Mouse (Mus musculus) mouse embryonic stem cell (cell line): ENCODE measurements around the gene Zfp688.
"Not testable (repeated sequence)": the region's sequence is repeated elsewhere in the genome, so short reads cannot be mapped to it uniquely, and the experiment has no call there.

Experiments
- in situ Hi-C, 2 experiments: fragments of 300-500 bp; cut with MboI; formaldehyde crosslinking; loops; 1 replicate in 1 of 2; 3 replicates in 1 of 2; pipeline ENCODE4 v1.14.3; 2019 to 2020; ENCODE audit warnings: low sequenced_read_pairs in 2 of 2, low pct_unique_long_range_greater_than_20kb in 1 of 2, mixed read lengths in 1 of 2; ENCODE audit not compliant: unreplicated experiment in 1 of 2

Gene Zfp688

DNA sequence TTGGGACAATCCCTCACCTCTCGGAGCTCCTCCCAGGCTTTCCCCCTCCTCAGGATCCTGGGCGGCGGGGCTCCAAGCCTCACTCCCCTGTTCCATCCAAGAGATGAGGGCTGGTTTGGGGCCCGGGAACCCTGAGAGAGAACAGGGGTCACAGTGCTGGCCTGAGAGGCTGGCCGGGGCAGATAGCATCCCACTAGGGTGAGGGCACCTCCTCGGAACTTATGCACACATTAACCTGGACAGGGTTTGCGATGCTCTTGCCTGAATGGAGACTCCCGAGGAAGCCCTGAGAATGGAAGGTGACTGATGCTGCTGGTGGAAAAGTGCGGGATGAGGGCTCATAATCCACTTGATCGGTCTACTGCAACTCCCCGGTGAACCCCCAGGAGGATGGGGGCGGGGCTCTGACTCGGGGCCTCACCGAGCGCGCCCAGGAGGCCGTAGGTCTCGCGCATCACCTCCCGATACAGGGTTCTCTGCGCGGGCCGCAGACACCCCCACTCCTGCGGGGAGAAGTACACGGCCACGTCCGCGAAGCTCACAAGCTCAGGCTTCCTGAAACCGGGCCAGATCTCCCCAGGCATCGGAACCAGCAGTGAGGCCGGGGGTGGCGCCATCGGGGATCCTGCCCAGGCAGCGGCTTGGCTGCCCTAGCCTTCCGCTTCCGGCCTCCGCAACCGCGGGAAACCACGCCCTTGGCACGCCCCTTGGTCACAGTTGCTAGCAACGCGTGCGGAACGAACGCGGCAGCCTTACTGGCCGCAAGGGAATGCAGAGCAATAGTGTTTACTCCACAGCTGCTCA is at the start of gene Zfp688:
Gene Zfp688 (minus strand): TSS at position 681 of the 804 bp plus-strand sequence.
- in situ Hi-C loops = no loop called here

DNA sequence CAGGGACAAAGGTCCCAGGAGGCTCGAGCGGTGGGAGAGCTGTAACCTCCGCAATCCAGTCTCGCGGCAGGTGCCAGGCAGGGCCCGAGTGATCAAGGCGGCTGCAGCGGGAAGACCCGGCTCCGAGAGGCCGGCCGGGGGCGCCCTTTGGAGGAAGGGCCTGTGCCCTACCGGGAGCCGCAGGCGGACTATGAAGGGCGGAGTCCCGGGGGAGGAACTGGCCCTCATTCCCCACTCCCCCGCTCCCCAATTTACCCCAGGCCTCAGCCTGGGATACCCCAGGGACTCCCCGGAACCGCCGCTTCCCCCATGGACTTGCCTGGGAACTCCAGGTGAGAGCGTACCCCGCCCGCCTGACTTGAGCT is 49.8 kb upstream of the Zfp688 start:
- in situ Hi-C loops = no loop called here

DNA sequence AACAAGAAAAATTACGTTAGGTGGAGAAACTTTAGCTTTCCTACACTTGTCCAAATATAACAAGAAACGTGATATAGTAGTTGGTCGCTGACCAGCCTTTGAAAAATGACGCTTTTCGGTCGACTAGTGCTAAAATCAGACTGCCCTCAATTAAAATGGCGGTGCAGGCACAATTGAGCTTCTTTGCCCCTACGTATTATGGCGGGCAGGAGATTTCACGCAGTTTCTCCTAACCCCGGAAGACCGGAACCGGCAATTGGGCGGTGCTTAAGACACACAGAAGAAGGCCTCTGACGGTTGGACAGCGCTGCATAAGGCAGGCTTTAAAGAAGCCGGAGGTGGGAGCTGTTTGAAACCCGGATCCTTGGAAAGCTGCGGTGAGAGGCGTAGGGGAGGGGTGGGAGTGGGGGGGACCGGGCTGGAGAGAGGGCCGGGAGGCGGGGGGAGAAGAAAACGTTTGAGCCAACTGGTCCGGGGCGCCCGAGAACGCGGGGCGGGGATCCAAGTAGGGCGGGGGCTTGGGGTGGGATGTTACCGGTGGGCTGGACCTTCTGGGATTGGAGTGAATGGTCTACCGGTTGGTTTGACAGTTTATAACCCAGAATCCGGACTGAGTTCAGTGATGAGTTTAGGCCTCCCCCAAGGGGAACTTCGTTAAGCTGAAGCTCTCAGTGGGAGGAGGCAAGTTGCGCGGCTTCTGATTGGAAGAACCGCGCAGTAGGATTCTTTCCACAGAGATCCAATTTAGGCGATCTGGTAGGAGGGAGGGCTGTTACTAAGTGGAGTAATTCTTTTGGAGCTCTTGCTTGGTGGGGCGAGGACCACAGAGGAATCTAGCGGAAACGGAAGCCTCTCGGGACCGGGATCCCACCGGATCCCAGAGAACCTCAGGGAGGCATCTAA is 49.1 kb upstream of the Zfp688 start:
- in situ Hi-C loops = no loop called here

DNA sequence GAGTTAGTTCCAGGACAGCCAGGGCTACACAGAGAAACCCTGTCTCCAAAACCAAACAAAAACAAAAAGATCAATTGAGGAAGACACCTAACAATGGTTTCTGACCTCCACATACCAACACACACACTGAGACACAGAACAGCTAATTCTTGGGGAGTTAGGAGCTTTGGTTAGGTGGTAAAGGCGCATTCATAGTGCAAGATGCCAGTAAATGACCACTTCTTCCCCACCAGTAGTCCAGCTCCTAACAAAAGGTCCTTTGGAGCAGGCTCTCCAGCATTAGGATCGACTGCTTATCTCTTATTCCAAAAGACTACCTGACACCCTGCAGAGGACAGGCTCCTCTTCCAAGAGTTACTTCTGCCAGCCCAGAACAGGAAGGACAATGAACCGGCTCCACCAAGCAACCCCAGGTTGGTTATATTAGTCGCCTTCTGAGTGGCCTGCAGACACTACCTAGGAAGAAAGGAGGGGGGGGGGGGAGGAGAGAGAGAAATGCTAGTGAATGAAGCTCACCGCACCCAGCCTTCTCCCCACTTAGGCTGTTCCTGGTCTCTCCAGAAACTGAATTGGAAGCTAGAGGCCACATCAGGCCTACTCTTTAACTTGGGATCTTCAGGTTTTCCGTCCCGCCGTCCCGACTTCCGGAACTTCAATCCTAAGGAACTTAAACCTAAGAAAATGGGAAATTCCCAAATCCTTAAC is 48.3 kb upstream of the Zfp688 start:
- in situ Hi-C loops = no loop called here

DNA sequence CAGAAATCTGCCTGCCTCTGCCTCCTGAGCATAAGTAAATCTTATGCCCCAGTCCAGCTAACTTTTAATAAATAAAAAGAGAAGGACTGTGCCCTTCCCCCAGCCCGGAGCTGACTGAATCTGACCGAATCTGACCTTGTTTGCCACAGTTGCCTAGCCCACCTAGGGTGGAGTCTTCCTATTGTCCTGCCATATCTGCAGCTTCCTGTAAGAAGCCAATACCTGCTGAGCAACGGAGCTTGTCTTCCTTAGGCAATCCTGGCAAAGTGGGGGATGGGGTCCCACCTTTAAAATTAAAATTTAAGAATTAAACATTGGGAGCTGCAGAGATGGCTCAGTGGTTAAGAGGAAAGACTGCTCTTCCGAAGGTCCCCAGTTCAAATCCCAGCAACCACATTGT is 44.7 kb upstream of the Zfp688 start:
- in situ Hi-C loops = no loop called here

DNA sequence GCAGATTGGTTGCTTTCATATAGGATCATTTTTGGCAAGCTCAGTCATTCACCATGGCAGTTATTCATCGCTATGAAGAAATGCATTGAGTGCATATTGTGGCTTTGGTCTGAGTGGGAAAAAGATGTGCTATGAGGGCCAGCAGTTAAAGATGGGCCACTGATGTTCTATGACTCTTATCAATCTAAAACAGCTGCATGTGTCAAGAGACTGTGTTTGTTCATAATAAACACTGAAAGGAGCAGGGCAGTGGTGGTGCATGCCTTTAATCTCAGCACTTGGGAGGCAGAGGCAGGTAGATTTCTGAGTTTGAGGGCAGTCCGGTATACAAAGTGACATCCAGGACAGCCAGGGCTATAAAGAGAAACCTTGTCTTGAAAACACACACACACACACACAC is 43.8 kb upstream of the Zfp688 start:
- in situ Hi-C loops = not testable (repeated sequence)

DNA sequence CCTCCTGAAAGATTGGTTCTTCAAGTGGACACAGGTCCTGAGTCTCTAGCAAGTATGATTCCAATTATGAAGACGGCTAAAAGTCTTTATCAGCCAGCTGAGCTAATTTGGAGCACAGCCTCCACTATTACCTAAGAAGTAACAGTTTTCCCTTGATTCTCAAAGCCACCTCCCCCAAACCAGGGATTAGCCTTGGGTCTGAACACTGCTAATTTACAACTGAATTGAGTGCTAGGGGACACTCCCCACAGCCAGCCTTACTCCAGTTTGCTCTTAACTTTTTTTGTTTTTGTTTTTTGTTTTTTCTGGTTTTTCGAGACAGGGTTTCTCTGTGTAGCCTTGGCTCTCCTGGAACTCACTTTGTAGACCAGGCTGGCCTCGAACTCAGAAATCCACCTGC is 43.3 kb upstream of the Zfp688 start:
- in situ Hi-C loops = no loop called here

DNA sequence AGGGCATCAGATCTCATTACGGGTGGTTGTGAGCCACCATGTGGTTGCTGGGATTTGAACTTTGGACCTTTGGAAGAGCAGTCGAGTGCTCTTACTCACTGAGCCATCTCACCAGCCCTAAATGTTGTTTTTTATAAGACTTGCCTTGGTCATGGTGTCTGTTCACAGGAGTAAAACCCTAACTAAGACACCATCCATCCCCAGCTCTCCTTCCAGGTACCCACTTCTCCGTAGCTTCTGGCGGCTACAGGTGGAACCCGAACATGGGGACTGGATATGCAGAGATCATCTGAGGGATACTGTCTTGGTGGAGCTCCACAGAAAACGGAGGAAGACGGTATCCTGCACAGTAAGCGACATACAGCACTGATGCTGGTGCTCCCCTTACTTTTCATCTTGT is 37.4 kb upstream of the Zfp688 start, which contains the start of gene Prr14:
Gene Prr14 (plus strand): TSS at position 301 of the 400 bp plus-strand sequence.
- in situ Hi-C loops = not testable (repeated sequence)

DNA sequence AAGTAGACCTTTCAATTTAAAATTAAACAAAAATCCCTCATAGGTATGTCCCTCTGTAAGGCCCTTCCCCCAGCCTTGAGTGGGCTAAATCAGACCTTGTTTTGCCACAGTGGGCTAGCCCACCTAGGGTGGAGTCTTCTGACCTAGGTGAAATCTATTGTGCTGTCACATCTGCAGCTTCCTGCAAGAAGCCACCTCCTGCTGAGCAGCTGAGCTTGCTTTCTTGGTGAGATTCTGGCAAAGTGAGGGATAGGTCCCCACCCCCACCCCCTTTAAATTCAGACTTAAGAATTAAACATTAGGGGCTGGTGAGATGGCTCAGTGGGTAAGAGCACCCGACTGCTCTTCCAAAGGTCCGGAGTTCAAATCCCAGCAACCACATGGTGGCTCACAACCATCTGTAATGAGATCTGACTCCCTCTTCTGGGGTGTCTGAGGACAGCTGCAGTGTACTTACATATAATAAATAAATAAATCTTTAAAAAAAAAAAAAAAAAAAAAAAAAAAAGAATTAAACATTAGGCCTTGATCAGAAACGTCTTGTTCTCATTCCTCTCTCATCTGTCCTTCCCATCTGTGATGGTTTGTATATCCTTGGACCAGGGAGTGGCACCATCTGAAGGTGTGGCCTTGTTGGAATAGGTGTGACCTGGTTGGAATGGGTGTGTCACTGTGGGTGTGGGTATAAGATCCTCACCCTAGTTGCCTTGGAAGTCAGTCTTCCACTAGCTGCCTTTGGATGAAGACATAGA is 36.7 kb upstream of the Zfp688 start:
- in situ Hi-C loops = not testable (repeated sequence)

DNA sequence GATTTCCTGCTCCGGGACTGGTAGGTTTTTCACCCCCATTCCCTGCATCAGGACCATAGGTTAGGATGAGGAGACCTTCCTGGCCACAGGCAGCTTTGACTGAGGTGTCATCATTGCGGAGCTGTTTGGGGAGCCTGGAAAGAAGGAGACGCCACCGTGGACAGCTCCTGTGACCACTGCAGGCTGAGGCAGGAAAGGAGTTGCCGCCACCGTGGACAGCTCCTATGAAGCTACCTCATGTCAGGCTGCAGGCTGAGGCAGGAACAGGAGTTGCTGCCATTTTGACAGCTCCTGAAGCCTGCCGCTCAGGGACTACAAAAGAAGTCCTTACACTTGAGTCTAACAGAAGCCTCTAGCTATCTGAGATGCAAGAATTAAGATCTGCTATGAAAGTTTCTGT is 33.0 kb upstream of the Zfp688 start:
- in situ Hi-C loops = no loop called here

DNA sequence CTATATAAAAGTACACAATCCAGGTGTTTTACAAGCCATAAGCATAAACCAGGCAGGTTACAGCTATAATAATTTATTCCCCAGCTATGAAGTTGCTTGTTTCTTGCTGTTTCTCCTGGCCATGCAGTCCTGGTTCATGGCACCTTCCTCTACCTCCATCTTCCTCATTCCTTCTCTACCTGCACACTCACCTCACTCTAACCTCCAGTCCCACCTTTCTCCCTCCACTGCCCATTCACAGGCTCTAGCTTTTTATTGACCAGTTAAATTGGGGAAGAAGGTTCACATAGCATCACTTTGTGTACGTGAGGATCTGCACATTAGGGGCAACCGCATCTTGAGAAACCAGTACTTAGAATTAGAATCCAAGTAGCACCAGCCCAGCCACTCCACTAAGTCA is 31.2 kb upstream of the Zfp688 start:
- in situ Hi-C loops = no loop called here

DNA sequence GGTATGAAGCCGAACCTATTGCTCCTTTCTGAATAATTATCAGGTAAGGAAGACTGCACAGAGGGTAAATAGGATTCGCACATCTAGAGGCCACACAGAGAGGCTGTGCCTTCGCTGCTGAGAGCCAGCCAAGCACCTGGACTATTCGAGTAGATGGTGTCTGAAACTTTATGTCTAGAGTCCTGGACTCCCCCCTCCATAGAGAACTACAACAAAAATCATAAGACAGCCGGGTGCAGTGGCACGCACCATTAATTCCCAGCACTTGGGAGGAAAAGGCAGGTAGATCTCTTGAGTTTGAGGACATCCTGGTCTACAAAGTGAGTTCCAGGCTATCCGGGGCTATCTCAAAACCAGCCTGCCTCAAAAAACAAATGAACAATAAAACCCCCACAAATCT is 28.1 kb upstream of the Zfp688 start:
- in situ Hi-C loops = loop anchor here (5.0 to 10.0 kb wide), 2 partner anchors 42 to 55 kb away; no protein-coding TSS in a partner anchor

DNA sequence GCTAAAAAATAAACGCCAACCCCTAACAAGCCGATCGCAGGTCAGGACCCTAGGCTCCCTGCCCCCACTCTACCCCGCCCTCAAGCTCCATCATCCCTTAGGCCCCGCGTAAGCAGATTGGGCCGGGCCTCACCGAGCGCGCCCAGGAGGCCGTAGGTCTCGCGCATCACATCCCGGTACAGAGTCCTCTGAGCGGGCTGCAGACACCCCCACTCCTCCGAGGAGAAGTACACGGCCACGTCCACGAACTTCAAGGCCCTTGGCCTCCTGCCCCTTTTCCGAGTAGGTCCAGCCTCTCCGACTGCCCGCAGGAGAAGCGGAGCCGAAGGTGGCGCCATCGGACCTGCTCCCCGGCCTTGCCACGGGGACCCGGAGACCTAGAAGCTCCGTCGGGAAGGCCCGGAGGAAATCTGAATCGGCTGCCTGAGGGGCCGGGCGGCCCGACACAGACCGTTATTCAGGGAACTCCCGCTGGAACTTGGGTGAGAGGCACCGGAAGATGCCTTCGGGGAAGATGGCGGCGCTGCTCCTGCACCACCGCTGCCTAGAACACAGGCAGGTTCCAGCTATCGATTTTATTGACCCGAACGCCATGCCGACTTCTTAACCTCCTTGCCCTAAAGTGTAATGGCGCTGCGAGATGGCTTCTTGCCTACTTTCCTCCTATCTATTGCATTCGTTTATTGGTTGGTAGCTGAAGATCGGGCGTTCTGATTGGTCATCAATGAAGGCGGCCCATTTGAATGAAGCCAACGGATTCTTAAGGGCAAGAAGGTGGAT is 26.8 kb upstream of the Zfp688 start, which contains the start of gene Zfp689:
Gene Zfp689 (minus strand): TSS at position 638 of the 780 bp plus-strand sequence.
- in situ Hi-C loops = loop anchor here (5.0 to 10.0 kb wide), 2 partner anchors 44 to 56 kb away; no protein-coding TSS in a partner anchor

DNA sequence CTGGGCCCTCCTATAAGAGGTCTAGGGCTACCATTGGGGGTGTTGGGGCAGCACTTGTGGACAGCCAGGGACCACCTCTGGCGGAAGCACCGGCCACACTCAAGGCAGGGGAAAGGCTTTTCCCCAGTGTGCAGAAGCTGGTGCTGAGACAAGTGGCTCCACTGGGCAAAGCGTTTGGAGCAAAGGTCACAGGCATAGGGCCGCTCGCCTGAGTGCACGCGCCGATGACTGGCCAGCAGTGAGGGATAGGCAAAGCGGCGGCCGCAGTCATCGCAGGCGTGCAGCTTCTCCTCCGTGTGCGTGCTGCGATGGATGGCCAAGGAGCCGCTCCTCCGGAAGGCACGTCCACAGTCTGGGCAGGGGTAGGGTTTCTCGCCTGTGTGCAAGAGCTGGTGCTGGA is 22.1 kb upstream of the Zfp688 start:
- in situ Hi-C loops = loop anchor here in 1 of 2 experiments (10.0 kb wide), 1 partner anchor 61 kb away; no protein-coding TSS in a partner anchor

DNA sequence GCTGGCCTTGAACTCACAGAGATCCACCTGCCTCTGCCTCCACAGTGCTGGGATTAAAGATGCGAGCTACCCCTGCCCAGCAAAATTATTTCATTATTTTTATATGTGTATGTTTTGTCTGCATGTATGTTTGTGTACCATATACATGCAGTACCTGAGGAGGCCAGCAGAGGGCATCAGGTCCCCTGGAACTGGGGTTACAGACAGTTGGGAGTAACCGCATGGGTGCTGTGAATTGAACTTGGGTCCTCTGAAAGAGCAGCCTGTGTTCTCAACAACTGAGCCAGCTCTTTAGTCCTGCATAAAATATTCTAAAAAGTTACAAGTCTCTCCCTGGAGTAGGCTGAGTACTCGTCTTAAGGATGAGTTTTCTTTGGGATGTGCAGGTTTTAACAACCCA is 15.9 kb upstream of the Zfp688 start:
- in situ Hi-C loops = no loop called here

DNA sequence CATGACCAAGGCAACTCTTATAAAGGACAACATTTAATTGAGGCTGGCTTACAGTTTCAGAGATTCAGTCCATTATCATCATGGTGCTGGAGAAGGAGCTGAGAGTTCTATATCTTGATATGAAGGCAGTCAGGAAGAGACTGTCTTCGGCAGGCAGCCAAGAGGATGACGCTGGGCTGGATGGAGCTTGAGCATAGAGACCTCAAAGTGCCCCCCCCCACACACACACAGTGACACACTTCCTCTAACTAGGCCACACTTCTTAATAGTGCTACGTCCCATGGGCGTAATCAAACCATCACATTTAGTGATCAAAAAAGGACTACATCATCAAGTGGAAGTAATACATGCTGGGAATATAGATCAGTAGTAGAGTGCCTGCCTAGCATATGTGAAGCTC is 13.3 kb upstream of the Zfp688 start:
- in situ Hi-C loops = no loop called here

DNA sequence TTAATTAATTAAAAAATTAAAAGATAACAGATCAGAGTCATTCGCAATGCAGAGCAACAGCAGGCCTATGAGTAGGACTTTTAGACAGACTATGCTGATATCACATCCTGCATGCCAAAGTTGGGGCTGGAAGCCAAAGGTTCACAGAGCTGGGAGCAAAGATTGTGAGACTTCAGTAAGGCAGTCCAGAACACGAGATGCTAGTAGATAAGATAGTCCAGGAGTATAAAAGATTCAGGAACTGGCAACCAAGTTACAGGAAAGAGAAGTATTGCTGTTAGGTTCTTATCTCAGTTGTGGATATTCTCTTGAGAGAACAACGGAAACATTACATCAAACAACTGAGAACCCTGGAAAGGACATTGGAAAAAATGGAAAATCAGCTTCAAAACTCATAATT is 4.5 kb upstream of the Zfp688 start:
- in situ Hi-C loops = no loop called here
